Mouse (Mus musculus) spleen, adult 2 months (tissue): ENCODE data around the gene Gucy2f.

ENCODE experiments used
- CTCF ChIP-seq: fragments of 200-500 bp; IDR thresholded peaks from 2 replicates; pipeline ENCODE4 v1.5.1; 2011; ENCODE audit warnings: mild to moderate bottlenecking, inconsistent platforms; ENCODE audit not compliant: insufficient read depth, insufficient read length, insufficient replicate concordance; ENCODE audit errors: extremely low read depth
- POLR2A ChIP-seq: fragments of 200-500 bp; IDR thresholded peaks from 2 replicates; pipeline ENCODE4 v1.6.1; 2011; ENCODE audit warnings: low read depth, low read length, inconsistent platforms

DNA sequence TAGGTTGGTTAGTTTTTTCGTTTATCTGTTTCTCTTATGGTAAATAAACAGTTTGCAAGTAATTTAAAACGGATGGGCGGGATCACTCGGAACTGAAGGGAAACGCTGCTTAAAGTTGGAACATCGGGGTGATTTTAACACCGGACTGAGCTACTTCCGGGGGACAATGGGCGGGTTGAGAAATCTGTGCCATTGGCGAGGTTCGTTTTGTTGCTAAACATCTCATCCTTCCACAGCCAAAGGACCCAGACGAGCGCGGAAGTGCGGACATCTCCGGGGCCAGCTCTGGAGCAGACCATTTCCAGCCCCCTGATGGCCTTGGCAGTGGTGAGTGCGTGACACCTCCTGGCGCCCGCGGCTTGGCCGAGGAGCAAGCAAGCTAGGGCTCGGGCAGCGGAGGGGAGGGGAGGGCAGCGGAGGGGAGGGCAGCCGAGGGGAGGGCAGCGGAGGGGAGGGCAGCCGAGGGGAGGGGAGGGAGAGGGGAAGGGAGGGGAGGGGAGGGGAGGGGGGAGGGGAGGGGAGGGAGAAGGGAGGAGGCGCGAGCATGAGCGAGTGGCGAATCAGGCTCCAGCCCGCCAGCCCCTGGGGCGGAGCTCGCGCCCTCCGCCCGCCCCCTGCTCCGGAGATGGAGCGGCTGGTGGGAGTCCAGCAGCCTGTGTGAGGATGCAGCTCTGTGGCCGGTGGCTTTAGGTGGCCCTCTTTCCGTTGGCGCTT, 31.5 kb upstream of the Gucy2f start:
- TF ChIP-seq CTCF (no peak), POLR2A (no peak)
